Mouse (Mus musculus): ENCODE results near the gene Mllt10. TPM values are rescaled to one million over a fixed set of nuclear protein-coding genes. Genes with fewer than 3 reads are reported as not detected.

The Mllt10 gene
- polyA plus RNA-seq, 1 experiment: 9.2 TPM

Other genes starting within 250 kb of the Mllt10 start
- gene H2al2a, start 58.3 kb upstream of the Mllt10 start, polyA plus RNA-seq (2012; ENCODE audit: insufficient read depth, insufficient read length, missing spikeins): not detected in 2 replicates
- 0.87 and 1.2 TPM in 2 replicates for gene A930004D18Rik, start 17.5 kb upstream of the Mllt10 start, polyA plus RNA-seq (2012; ENCODE audit: insufficient read depth, insufficient read length, missing spikeins)
- gene Skida1, start 6.2 kb upstream of the Mllt10 start, polyA plus RNA-seq (2012; ENCODE audit: insufficient read depth, insufficient read length, missing spikeins): 0.25 and 0.55 TPM in 2 replicates

Data from brown adipose tissue, adult 24 weeks (tissue).